Mouse (Mus musculus) liver, postnatal 0 days (tissue): ENCODE measurements around the gene Adgrf3.
"Not testable (repeated sequence)": the region's sequence is repeated elsewhere in the genome, so short reads cannot be mapped to it uniquely, and the experiment has no call there.

ENCODE experiments used
- CTCF ChIP-seq: sonication (generic); IDR thresholded peaks from 2 replicates; pipeline ENCODE4 v1.5.1; 2016; ENCODE audit warnings: antibody characterized with exemption, low read depth
- EP300 ChIP-seq: IDR thresholded peaks from 2 replicates; pipeline ENCODE4 v1.6.1; 2016; ENCODE audit warnings: antibody characterized with exemption, low read depth, mild to moderate bottlenecking

DNA sequence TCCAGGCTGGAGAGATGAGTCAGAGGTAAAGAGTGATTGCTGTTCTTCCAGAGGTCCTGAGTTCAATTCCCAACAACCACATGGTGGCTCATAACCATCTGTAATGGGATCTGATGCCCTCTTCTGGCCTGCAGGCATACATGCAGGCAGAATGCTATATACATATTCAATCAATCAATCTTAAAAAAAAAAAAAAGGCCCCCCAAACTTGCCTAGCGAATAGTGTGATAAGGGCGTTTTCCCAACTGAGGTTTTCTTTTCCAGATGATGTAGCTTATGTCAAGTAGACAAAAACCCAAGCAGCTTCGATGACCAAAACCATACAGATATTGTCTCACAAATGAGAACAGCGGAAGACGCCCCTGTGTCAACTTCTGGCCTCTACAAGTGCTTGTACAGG lies 5.2 kb upstream of the Adgrf3 start:
- 0 out of 2 replicates have a peak, but pooled peaks have one; percentile 12 for TF ChIP-seq CTCF
- TF ChIP-seq EP300: not testable (repeated sequence)
